In the genomic region with DNA sequence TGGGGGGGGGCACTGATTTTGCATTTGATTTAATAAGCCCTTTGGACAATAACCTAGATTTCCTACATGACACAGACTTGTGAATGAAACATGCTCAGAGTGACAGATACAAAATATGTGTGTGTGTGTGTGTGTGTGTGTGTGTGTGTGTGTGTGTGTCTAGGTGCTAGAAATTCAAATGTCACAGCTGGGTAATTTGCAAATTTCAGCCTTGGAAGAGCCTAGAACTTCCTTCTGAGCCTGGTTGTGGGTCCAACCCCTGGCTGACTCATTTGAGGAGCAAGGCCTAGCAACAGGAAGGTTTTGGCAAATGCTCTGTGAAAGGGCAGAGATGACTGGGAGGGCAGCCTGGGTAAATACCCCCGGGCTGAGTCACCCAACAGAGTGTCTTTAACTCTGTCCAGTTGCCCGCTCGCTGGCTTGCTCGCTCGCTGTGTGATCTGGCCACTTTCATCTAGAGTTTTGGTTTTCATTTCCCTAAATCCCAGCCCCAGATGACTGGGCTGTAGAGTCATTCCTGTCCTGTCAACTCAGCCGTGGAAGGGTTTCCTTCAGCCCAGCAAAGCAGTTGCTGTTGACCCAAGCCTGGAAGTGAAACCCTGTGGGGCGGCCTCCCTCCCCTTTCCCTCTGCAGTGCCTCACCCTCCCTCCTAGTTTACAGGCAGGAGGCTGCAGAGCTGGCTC, we compare ENCODE assay signal across 9 mouse cellular contexts. TPM values are rescaled to one million over a fixed set of nuclear protein-coding genes. Genes with fewer than 3 reads are reported as not detected.
DNase-seq lines count a peak whose midpoint lies in the region; ATAC-seq and TF ChIP-seq lines count a peak whose summit lies in the region.
"Had no signal": no experiment of that assay in that cellular context is flagged by ENCODE, and none has a peak within 500 bp of the region (broad histone marks: within the 10 kb centered on the region; RNA-seq: fewer than 3 reads in every experiment).

No protein-coding gene starts in this region.

- no peak for ATAC-seq in erythroblast, adult 5-6 weeks (replicated peaks; ENCODE audit: low FRiP score, poor library complexity, severe bottlenecking)
- ATAC-seq in cerebellum, adult (ENCODE audit: insufficient number of reproducible peaks, low FRiP score, low TSS enrichment): no peak

- TF ChIP-seq POLR2A in heart, adult 2 months (IDR thresholded peaks at IDR 0.05; ENCODE audit: insufficient read depth, low read depth, low read length): no peak
- no peak for TF ChIP-seq POLR2A in bone marrow, adult 2 months (IDR thresholded peaks at IDR 0.05; ENCODE audit: borderline replicate concordance, control insufficient read depth, low read depth, low read length)

- H3K27ac ChIP-seq in heart, adult 2 months: peak overlapping the region; percentile 48
- peak overlapping the region; percentile 67 for H3K27ac ChIP-seq in bone marrow, adult 2 months (ENCODE audit: control insufficient read depth, insufficient read depth, low read depth, low read length, poor library complexity)
- H3K27ac ChIP-seq in macrophage: peak overlapping the region; percentile 94

- TF ChIP-seq EP300 in heart, adult 2 months (IDR thresholded peaks at IDR 0.05; ENCODE audit: insufficient read depth, low read depth, low read length): no peak

- H3K4me3 ChIP-seq in heart, adult 2 months: no peak overlapping the region
- H3K4me3 ChIP-seq in bone marrow, adult 2 months (replicated peaks; ENCODE audit: control insufficient read depth, low read depth, low read length): no peak overlapping the region
- no peak overlapping the region for H3K4me3 ChIP-seq in macrophage (ENCODE audit: inconsistent target)
- H3K4me3 ChIP-seq: erythroblast, embryonic 14.5 days had no signal

- peaks cover 6% of the 10 kb centered on the region for H3K4me1 ChIP-seq in heart, adult 2 months (ENCODE audit: control insufficient read depth, insufficient read depth, low read length)
- H3K4me1 ChIP-seq in bone marrow, adult 2 months (ENCODE audit: control insufficient read depth, insufficient read depth, low read length): peaks cover 6% of the 10 kb centered on the region; the same call in 1 of the 2 replicates

- no peaks in the 10 kb centered on the region for H3K79me2 ChIP-seq in heart, adult 2 months (replicated peaks; ENCODE audit: control insufficient read depth, insufficient read depth, low read length)
- peaks cover 83% of the 10 kb centered on the region for H3K79me2 ChIP-seq in macrophage (ENCODE audit: inconsistent target)

- no peak overlapping the region for H3K9ac ChIP-seq in heart, adult 2 months (ENCODE audit: low read depth, low read length)

- intact Hi-C loops in heart, adult 2 months (cut with DNase I): loop anchor here (5.0 kb wide), 1 partner anchor 36 kb away; the partner anchor contains the start of gene Taok3

- peak; percentile 46 to 78 for DNase-seq in heart, adult 2 months
- DNase-seq in heart, postnatal 4 days: no peak
- peak; percentile 53 for DNase-seq in kidney, adult 11 months
- DNase-seq in c-Kit-positive CD71-positive TER-119-positive erythroid progenitor cells, embryonic 14.5 days (ENCODE audit: low spot score): no peak

- H3K27me3 ChIP-seq in heart, adult 2 months (ENCODE audit: control insufficient read depth, insufficient read depth, low read length): no peaks in the 10 kb centered on the region

- WGBS in heart, adult 2 months: 80% methylated on average over 7 of the region's 7 CpGs
- WGBS in bone marrow, adult 2 months: 55% methylated on average over 7 of the region's 7 CpGs
- WGBS in macrophage (ENCODE audit: missing documents): under 1% methylated on average over 6 of the region's 7 CpGs

- H3K36me3 ChIP-seq in heart, adult 2 months (ENCODE audit: control insufficient read depth, insufficient read depth, low read length): no peaks in the 10 kb centered on the region
- H3K36me3 ChIP-seq in macrophage (ENCODE audit: inconsistent target): peaks cover 5% of the 10 kb centered on the region

- no peak for TF ChIP-seq CTCF in heart, adult 2 months (IDR thresholded peaks at IDR 0.05)
- 0 out of 2 replicates have a peak, but pooled peaks have one; percentile 9 for TF ChIP-seq CTCF in bone marrow, adult 2 months (IDR thresholded peaks at IDR 0.05; ENCODE audit: control insufficient read depth, insufficient read depth, low read length)

RNA-seq across cellular contexts. Expression of gene Taok3, which starts 38.5 kb away (rescaled TPM):
- 1 to 10 TPM; 6.2 to 7.8 TPM for total RNA-seq in heart, adult 2 months (2021)
- polyA plus RNA-seq in heart, adult 2 months (2012; rRNA removed): 3.1 and 4.7 TPM in 2 replicates
- 10 to 100 TPM in 1 of 2 experiments, 1 to 10 TPM in 1; 8.6 to 10.5 TPM for total RNA-seq in heart, postnatal 4 days (2021)
- polyA plus RNA-seq in bone marrow, adult 2 months (2011; ENCODE audit: insufficient read depth, insufficient read length, low replicate concordance, missing spikeins): 31.0 and 47.6 TPM in 2 replicates
- total RNA-seq in macrophage (2018; cell fraction: chromatin; rRNA removed): 100 to 1,000 TPM in 24 of 26 experiments, 10 to 100 TPM in 2; 88.3 to 515 (median 403) TPM
- 100 to 1,000 TPM in 23 of 26 experiments, 10 to 100 TPM in 3; 69.6 to 129 (median 112) TPM for total RNA-seq in macrophage (2018; cell fraction: cytosol; rRNA removed)
- 100 to 1,000 TPM in 24 of 26 experiments, 10 to 100 TPM in 2; 72.7 to 300 (median 200) TPM for total RNA-seq in macrophage (2018; cell fraction: nucleus; rRNA removed)
- polyA plus RNA-seq in macrophage (2018): 77.8 to 173 TPM (median 90.5 TPM) in 3 replicates
- total RNA-seq in erythroblast, adult 5-6 weeks (2015; ENCODE audit: low replicate concordance): 28.4 and 30.1 TPM in 2 replicates
- total RNA-seq in erythroblast, adult 5-6 weeks (2017; ENCODE audit: low replicate concordance): 32.5 and 43.4 TPM in 2 replicates

RNA-seq across cellular contexts. Expression of gene Suds3, which starts 42.6 kb away (rescaled TPM):
- total RNA-seq in heart, adult 2 months (2021): 100 to 1,000 TPM in 1 of 2 experiments, 10 to 100 TPM in 1; 76.8 to 112 TPM
- polyA plus RNA-seq in heart, adult 2 months (2012; rRNA removed): 44.7 and 55.9 TPM in 2 replicates
- 10 to 100 TPM; 68.6 to 80.3 TPM for total RNA-seq in heart, postnatal 4 days (2021)
- 40.4 and 57.7 TPM in 2 replicates for polyA plus RNA-seq in bone marrow, adult 2 months (2011; ENCODE audit: insufficient read depth, insufficient read length, low replicate concordance, missing spikeins)
- 100 to 1,000 TPM in 1 of 26 experiments, 10 to 100 TPM in 25; 16.4 to 115 (median 53.8) TPM for total RNA-seq in macrophage (2018; cell fraction: chromatin; rRNA removed)
- total RNA-seq in macrophage (2018; cell fraction: cytosol; rRNA removed): 10 to 100 TPM; 33.5 to 56.0 (median 44.2) TPM
- total RNA-seq in macrophage (2018; cell fraction: nucleus; rRNA removed): 10 to 100 TPM; 19.6 to 83.1 (median 39.0) TPM
- polyA plus RNA-seq in macrophage (2018): 50.8 to 76.9 TPM (median 59.2 TPM) in 3 replicates
- 20.7 and 25.0 TPM in 2 replicates for total RNA-seq in erythroblast, adult 5-6 weeks (2015; ENCODE audit: low replicate concordance)
- 73.7 and 98.8 TPM in 2 replicates for total RNA-seq in erythroblast, adult 5-6 weeks (2017; ENCODE audit: low replicate concordance)

Comparison
In these comparisons a context has a peak if more than half of its experiments do, and no peak if none do; other contexts are left out.
1. DNase-seq: peak in heart, adult 2 months (2 of 2) and kidney, adult 11 months (single experiment); none in heart, postnatal 4 days (single experiment) and c-Kit-positive CD71-positive TER-119-positive erythroid progenitor cells, embryonic 14.5 days (single experiment).
2. Peak in every context shown above with its lines, with median percentiles within 50 percentile points of each other: H3K27ac ChIP-seq.